Mouse (Mus musculus) liver, embryonic 14.5 days (tissue): ENCODE measurements around the gene Rsph1.

ENCODE experiments used
- CTCF ChIP-seq: IDR thresholded peaks from 2 replicates; pipeline ENCODE4 v1.5.1; 2016; ENCODE audit warnings: antibody characterized with exemption, low read depth, control low read depth
- EP300 ChIP-seq: IDR thresholded peaks from 2 replicates; pipeline ENCODE4 v1.6.1; 2016; ENCODE audit warnings: antibody characterized with exemption, low read depth

- TF ChIP-seq EP300 (no peak), CTCF (no peak)
Observed at GRCm38 (mm10) chr17:31323379-31323778, 46.2 kb upstream of the Rsph1 start.
